Mouse (Mus musculus): ENCODE data around the gene Aak1.

GRCm38 (mm10) chr6:86816586-86816985, 32.7 kb upstream of the Aak1 start:
- no peak for TF ChIP-seq POLR2A (IDR thresholded peaks at IDR 0.05; ENCODE audit: low read depth, low read length)
- TF ChIP-seq CTCF (IDR thresholded peaks at IDR 0.05; ENCODE audit: extremely low read depth, insufficient read depth, insufficient read length, insufficient replicate concordance), result no peak
